In genomic region chr11:86416471-86416870, GRCm38 (mm10) we compare ENCODE assay signal across 26 mouse cellular contexts.
"Had no signal": no experiment of that assay in that cellular context is flagged by ENCODE, and none has a peak within 500 bp of the region (broad histone marks: within the 10 kb centered on the region; RNA-seq: fewer than 3 reads in every experiment).

No protein-coding gene starts in this region.

- H3K27me3 ChIP-seq: heart, embryonic 12.5 days; hindbrain, embryonic 12.5 days; intestine, embryonic 15.5 days; liver, embryonic 13.5 days had no signal

- H3K9ac ChIP-seq: heart, embryonic 12.5 days; hindbrain, embryonic 12.5 days; hindbrain, embryonic 14.5 days; intestine, embryonic 15.5 days; limb, embryonic 12.5 days; liver, embryonic 13.5 days had no signal

- H3K36me3 ChIP-seq: heart, embryonic 10.5 days; heart, embryonic 12.5 days; hindbrain, embryonic 10.5 days; hindbrain, embryonic 12.5 days; intestine, embryonic 15.5 days; limb, embryonic 10.5 days; limb, embryonic 12.5 days; liver, embryonic 13.5 days had no signal

- H3K9me3 ChIP-seq: heart, embryonic 10.5 days; heart, embryonic 12.5 days; hindbrain, embryonic 10.5 days; hindbrain, embryonic 12.5 days; intestine, embryonic 15.5 days; limb, embryonic 10.5 days; limb, embryonic 12.5 days; liver, embryonic 13.5 days had no signal

- H3K4me2 ChIP-seq: heart, embryonic 12.5 days; hindbrain, embryonic 12.5 days; hindbrain, embryonic 14.5 days; intestine, embryonic 15.5 days; limb, embryonic 12.5 days; liver, embryonic 11.5 days; liver, embryonic 13.5 days had no signal

- DNase-seq: gastrocnemius, adult 2 months; gastrocnemius, postnatal 10 days; gastrocnemius, postnatal 25 days; heart, adult 18-20 months; heart, postnatal 10 days; heart, postnatal 4 days; kidney, adult 18-20 months; kidney, adult 8-10 months; kidney, postnatal 10 days; kidney, postnatal 4 days; liver; liver, embryonic 13.5 days had no signal

- H3K27ac ChIP-seq: gastrocnemius, adult 2 months; heart, embryonic 10.5 days; hindbrain, embryonic 10.5 days; hindbrain, embryonic 12.5 days; hindbrain, embryonic 14.5 days; intestine, embryonic 15.5 days; layer of hippocampus, adult 2 months; left cerebral cortex, adult 2 months; limb, embryonic 10.5 days; limb, embryonic 12.5 days; liver, embryonic 13.5 days had no signal

- H3K4me1 ChIP-seq: heart, embryonic 12.5 days; intestine, embryonic 15.5 days; liver, embryonic 13.5 days had no signal

- ATAC-seq: hindbrain, embryonic 16.5 days; inflammation-experienced regulatory T-cells, adult 6 months; intestine, embryonic 15.5 days; intestine, postnatal 0 days had no signal

- H3K4me3 ChIP-seq: gastrocnemius, adult 2 months; heart, embryonic 10.5 days; heart, embryonic 12.5 days; hindbrain, embryonic 10.5 days; hindbrain, embryonic 12.5 days; intestine, embryonic 15.5 days; layer of hippocampus, adult 2 months; left cerebral cortex, adult 2 months; limb, embryonic 10.5 days; limb, embryonic 12.5 days; liver, embryonic 13.5 days had no signal
